Mouse (Mus musculus) left cerebral cortex, postnatal 36 days (tissue): ENCODE measurements around the gene Frzb. TPM values are rescaled to one million over a fixed set of nuclear protein-coding genes. Genes with fewer than 3 reads are reported as not detected.

ENCODE experiments used
- DNase-seq, 2 experiments: peaks; one replicate each; pipeline ENCODE4 v3.0.0; 2021 to 2022; ENCODE audit warnings: low spot score in 2 of 2, mixed read lengths in 1 of 2
- intact Hi-C: fragments of 180-260 bp; cut with DNase I; formaldehyde crosslinking; loops from one replicate; pipeline ENCODE4 v1.15.1; 2025
- total RNA-seq, 2 experiments: library from RNA; stranded (reverse); gene quantifications; 2 replicates each; pipeline ENCODE4 v1.2.3; 2021

Frzb gene
- total RNA-seq, 2 experiments from 2014 or later = 27.7 to 33.5 TPM

- DNase-seq = no peak
- intact Hi-C loops = no loop called here
Measured at GRCm38 (mm10) chr2:80433254-80433876, 14.1 kb downstream of the Frzb start.

GRCm38 (mm10) chr2:80430357-80431053 is 16.9 kb downstream of the Frzb start:
- DNase-seq = no peak
- intact Hi-C loops = no loop called here

- DNase-seq = no peak
- intact Hi-C loops = no loop called here
Measured at GRCm38 (mm10) chr2:80423116-80423515, 24.3 kb downstream of the Frzb start.

DNA sequence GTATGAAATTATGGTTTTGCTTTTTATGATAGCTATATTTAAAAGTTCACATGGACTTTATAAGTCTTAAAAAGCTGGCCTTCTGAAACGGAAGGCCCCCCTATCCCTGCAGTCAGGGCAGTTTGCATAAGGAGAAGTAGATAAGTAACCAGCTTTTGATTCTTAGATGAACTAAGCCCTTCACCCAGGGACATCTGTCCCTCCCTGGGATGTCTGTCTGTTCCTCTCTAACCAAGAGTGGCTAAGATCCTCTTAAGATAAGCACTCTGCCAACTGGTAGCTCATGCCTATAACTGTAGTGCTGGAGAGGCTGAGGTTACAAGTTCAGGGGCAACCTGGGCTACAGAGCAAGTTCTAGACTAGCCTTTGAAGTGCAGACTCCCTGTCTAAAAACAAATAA is 25.4 kb downstream of the Frzb start:
- DNase-seq = no peak
- intact Hi-C loops = no loop called here

DNA sequence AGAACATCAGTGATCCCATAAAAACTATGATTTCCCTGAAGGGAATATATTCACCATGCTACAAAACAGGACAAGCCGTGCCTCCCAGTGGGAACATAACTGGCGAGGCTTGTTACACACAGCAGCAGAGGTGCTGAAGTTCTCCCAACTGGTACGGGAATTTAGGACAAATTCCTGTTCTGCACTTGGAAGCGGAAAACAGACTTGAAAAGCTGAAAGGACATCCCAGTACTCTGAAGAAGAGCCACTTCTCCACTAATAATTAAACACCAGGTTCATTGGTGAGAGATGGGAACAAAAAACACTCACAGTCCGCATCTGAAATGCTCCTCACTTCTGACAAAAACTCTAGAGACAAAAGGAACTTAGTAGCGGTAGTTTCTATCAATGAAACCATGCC is 31.1 kb downstream of the Frzb start:
- DNase-seq = no peak
- intact Hi-C loops = loop anchor here (2.0 kb wide), 1 partner anchor 41 kb away; no protein-coding TSS in a partner anchor

DNA sequence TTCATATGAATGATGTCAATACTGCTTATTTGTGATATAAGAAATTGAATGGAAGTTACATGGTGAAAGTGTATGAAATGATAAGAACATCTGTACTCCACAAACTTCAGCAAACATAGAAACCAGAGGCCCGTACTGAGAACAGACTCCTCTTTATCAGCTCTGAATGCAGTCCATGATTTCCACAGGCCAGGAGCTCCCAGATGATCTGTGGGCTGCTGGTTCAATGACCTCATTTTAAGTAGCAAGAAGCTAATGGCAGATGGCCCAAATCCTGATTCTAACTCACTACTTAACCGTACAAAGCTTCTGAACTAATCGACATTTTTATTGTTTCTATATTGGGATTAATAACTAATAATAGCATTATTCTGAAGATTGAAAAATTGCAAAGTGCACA is 33.0 kb downstream of the Frzb start:
- DNase-seq = no peak
- intact Hi-C loops = no loop called here

GRCm38 (mm10) chr2:80413124-80413523 is 34.3 kb downstream of the Frzb start:
- intact Hi-C loops = no loop called here
- DNase-seq = no peak

- no peak for DNase-seq
- intact Hi-C loops = no loop called here
Measured at GRCm38 (mm10) chr2:80409893-80410574, 37.4 kb downstream of the Frzb start.

DNA sequence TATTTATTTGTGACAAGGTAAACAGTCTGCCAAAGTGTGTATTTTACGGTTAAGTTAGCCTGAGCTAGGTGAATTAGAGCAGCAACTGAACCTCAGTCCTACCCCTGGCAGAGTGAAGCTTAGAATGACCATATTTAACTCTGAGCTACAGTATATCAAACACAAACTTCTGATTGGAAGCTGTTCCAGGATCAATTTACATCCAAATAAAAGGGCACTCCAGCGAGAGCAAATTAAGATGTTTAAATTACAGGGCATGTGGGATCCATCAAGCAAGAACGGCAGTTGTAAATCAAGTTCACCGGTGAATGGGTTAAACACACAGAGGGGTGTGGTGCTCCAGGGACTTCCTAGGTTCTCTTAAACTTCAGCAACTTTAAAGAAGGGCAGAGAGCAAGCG is 42.7 kb downstream of the Frzb start:
- no peak for DNase-seq
- intact Hi-C loops = no loop called here

GRCm38 (mm10) chr2:80398595-80399099 is 48.8 kb downstream of the Frzb start:
- no peak for DNase-seq
- intact Hi-C loops = no loop called here

DNA sequence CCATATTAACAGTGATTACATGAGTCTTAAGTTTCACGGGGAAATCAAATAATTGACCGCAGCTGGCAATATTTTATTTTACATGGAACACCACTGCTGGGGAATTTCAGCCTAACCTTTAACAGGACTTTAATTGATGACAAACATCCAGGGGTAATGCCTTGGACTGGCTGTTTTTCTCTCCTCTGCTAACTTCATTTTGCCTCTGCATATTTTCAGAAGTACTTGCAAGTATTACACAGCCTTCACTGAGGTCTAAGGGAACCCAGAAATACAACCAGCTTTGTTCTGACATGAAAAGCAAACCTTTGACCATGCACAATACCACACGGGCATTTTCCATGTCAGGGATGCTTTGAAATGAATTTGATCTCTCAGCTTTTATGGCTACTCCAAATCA is 50.6 kb downstream of the Frzb start:
- DNase-seq = no peak
- intact Hi-C loops = no loop called here

- intact Hi-C loops = no loop called here
Measured at GRCm38 (mm10) chr2:80396057-80396456, 51.4 kb downstream of the Frzb start.

DNA sequence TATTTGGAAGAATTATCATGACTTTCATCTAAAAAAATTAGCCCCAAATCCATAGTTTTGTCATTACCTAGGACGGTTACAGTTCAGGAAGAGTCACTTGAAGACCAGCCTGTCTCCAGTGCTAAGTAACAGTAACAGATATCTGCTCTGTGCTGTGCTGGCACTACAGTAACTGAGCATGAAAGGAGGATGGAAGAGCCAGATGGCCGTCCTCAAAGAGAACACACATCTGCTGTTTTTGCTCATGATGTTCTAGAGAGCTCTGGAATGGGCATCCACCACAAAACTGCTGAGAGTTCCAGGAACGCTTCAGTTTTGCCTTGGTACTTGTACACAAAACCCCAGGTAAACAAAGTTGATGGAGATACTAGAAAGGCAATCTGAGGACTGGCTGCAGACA is 59.1 kb downstream of the Frzb start:
- intact Hi-C loops = no loop called here
- peak; percentile 16 to 22 for DNase-seq

More at GRCm38 (mm10) chr2:80396057-80396456, 51.4 kb downstream of the Frzb start:
- no peak for DNase-seq

DNA sequence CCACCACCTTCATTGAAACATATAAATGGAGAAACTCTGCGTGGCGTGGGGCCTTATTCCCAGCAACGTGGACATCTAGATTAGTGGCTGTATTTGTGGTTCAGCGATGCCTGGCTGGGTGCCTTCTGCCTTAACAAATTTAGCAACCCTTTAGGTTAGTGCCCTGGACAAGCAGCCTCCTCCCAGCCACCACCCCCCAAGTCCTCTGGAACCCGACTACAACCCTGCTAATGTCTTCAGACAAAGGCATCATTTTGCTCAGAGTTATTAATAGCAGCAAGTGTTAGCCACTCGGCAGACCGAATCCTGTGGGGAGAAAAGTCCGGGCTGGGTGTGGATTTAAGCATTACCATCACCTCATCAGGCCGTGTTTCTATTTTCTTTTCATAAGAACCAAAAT is 59.8 kb downstream of the Frzb start:
- DNase-seq = no peak
- intact Hi-C loops = no loop called here

DNA sequence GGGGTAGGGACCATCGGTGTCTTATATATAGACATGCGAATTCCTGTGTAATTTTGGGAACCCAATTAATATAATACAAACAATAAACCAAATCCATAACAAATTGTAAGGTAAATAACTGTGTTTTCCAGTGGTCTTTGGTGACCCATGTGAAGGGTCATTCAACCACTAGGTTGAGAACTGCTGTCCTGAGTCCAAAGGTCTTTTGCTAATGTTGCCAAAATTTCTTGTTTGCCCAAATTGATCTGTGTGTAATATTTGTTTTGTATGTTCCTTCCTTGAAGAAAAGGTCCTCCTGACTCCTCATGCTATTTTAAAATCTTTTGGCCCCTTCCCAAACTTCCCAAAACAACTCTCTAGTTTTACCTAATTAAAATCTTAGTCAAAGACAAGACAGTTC is 61.2 kb downstream of the Frzb start:
- intact Hi-C loops = no loop called here
- no peak for DNase-seq

DNA sequence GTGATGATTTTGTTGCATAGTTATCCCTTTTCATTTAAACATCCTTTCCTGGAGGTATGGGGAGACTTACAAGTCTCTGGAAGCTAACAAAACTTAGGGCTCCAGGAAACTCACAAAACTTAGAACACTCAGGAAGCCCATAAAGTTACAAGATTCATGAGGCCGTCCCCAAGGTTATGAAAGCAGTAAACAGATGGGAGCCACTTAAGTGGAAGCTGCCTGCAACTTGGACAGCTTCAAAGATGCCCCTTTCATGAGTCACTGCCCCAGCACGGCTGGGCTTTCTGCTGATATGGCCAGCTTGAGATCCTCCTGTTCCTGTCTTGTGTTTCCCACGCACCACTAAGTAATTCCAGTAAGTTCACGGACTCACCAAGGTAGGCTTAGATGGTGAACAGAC is 63.0 kb downstream of the Frzb start:
- DNase-seq = no peak
- intact Hi-C loops = no loop called here

- DNase-seq = no peak
- intact Hi-C loops = no loop called here
Measured at GRCm38 (mm10) chr2:80379848-80380247, 67.6 kb downstream of the Frzb start.

- intact Hi-C loops = loop anchor here (2.0 kb wide), 1 partner anchor 42 kb away; no protein-coding TSS in a partner anchor
- DNase-seq = no peak
Measured at GRCm38 (mm10) chr2:80374892-80375291, 72.5 kb downstream of the Frzb start.

DNA sequence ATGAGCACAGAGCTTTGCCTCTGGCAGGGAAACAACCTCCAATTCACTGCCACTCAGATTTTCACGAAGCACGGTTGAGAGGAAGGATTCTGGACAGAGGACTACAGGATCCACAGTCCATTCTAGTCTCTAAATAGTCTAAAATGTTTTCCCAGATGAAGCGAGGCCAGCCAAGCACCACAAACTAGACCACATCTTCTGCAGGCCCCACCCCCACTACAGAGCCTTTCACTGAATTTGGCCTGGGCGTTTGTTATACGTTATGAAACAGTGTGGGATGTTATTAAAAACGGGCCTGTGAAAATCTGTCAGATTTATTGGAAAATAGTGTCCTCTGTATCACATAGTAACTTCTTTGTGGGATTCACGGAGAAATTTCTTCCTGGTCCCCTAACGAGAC is 76.0 kb downstream of the Frzb start:
- DNase-seq = no peak
- intact Hi-C loops = no loop called here
